8 mouse cellular contexts compared by ENCODE assay signal in the genomic region with DNA sequence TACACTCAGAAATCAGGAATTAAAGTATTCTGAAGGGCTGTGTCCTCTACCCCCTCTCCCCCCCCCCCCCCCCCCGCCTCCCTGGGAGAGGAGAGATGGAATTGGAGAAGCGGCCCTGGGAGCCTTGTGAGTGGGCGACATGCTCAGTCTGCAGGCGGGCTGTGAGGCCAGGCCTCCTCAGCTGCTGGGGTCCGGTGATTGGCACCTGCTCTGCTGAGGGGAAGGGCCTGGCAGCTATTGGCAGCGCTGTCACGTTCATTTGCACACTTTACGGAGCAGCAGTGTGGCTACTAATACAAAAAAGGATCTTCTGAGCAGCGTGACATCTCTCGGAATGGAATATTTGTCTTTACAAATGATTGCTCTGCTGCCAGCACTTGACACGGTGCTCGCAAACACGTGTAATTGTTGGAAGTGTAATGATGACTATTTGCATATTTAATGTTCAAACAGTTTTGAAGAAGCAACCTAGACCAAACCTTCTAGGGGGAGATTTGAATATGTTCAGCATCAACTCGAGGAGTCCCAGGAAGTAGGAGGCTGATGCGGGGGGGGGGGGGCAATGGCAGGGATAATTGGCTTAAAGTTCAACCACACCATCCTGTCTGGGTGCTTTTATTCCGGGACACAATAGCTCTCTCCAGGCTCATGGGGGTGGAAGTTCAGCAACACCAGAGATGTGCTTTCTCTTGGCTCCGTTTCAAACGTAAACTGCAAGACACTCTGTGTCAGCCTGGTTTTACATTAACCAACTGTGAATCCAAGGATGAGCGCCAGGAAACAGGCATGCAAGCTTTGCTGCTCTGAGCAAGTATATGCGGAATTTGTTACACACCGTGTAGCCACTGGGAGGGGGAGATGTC.
DNase-seq lines count a peak whose midpoint lies in the region; ATAC-seq lines count a peak whose summit lies in the region.

No protein-coding gene starts in this region.

- no peak overlapping the region for H3K4me3 ChIP-seq in embryonic facial prominence, embryonic 13.5 days

- peak; percentile 32; the same call in 1 of the 2 replicates for ATAC-seq in embryonic facial prominence, embryonic 13.5 days (ENCODE audit: insufficient number of reproducible peaks, insufficient read depth, low FRiP score, low TSS enrichment, low read depth)

- WGBS in embryonic facial prominence, embryonic 13.5 days: 50% methylated on average over 20 of the region's 21 CpGs

- no peak overlapping the region for H3K9ac ChIP-seq in embryonic facial prominence, embryonic 13.5 days

- no peak overlapping the region for H3K27ac ChIP-seq in embryonic facial prominence, embryonic 13.5 days

- no peaks in the 10 kb centered on the region for H3K27me3 ChIP-seq in embryonic facial prominence, embryonic 13.5 days

- peak; percentile 11 to 37 for DNase-seq in cerebellum, postnatal 25 days
- DNase-seq in cerebellum, adult 11 months: no peak
- DNase-seq in kidney, adult 18-20 months: peak; percentile 59
- DNase-seq in mesoderm, embryonic 11.5 days (ENCODE audit: low read depth, low spot score): peak; percentile 27
- DNase-seq in yolk sac, embryonic 10.5 days (ENCODE audit: low spot score): peak; percentile 32
- no peak for DNase-seq in ovary, postnatal 14 days (ENCODE audit: low spot score)
- no peak for DNase-seq in adrenal gland, adult 8-10 months

- no peak overlapping the region for H3K4me2 ChIP-seq in embryonic facial prominence, embryonic 13.5 days

- no peaks in the 10 kb centered on the region for H3K9me3 ChIP-seq in embryonic facial prominence, embryonic 13.5 days

- no peaks in the 10 kb centered on the region for H3K36me3 ChIP-seq in embryonic facial prominence, embryonic 13.5 days

- H3K4me1 ChIP-seq in embryonic facial prominence, embryonic 13.5 days: peaks cover 9% of the 10 kb centered on the region

Comparison
In these comparisons a context has a peak if more than half of its experiments do, and no peak if none do; other contexts are left out.
1. DNase-seq: peak in cerebellum, postnatal 25 days (2 of 2), kidney, adult 18-20 months (single experiment), mesoderm, embryonic 11.5 days (single experiment) and yolk sac, embryonic 10.5 days (single experiment); none in cerebellum, adult 11 months (single experiment), ovary, postnatal 14 days (single experiment) and adrenal gland, adult 8-10 months (single experiment).